Mouse (Mus musculus): ENCODE measurements around the gene Cdh12.
A peak's percentile ranks its signal among the peaks of the same experiment; 100 is the strongest.
"Not testable (repeated sequence)": the region's sequence is repeated elsewhere in the genome, so short reads cannot be mapped to it uniquely, and the experiment has no call there.

Cdh12 gene

DNA sequence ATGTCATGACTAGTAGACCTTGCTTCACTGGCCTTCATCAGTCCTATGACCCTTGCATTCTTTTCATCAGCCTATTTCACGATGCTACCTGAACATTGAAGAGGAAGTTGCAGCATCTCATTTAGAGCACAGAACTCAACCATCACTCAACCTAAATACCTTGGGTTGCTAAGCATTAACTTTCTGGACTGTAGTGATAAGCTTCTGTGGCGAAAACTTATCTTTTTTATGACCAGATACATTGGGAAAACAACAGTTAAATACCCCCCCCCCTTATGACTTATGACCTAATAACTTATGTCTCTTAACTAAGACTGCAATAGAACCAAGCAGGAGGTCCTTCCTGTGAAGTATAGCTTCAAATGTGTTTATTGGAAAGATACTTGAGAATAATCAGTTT lies 620.2 kb downstream of the Cdh12 start:
- DNase-seq (ENCODE audit: extremely low read depth, insufficient read length, low spot score) = no peak

DNA sequence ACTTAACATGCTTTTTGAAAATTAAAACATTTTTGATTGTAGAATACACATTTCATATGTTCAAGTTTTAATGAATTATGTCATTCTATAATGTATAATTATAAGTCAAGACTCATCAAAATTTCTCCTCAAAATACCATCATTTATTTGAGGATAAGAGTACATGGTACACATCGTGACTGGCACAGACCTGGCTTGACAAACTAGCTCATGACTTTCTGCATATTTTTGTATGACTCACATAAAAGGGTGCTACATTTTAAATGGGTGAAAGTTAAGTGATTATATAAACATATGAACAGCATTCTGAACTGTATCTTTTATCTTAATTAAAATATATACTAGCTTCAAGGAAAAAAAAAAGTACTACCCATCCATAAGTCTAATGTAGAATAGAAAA lies 643.8 kb downstream of the Cdh12 start:
- DNase-seq (ENCODE audit: extremely low read depth, insufficient read length, low spot score) = no peak

DNA sequence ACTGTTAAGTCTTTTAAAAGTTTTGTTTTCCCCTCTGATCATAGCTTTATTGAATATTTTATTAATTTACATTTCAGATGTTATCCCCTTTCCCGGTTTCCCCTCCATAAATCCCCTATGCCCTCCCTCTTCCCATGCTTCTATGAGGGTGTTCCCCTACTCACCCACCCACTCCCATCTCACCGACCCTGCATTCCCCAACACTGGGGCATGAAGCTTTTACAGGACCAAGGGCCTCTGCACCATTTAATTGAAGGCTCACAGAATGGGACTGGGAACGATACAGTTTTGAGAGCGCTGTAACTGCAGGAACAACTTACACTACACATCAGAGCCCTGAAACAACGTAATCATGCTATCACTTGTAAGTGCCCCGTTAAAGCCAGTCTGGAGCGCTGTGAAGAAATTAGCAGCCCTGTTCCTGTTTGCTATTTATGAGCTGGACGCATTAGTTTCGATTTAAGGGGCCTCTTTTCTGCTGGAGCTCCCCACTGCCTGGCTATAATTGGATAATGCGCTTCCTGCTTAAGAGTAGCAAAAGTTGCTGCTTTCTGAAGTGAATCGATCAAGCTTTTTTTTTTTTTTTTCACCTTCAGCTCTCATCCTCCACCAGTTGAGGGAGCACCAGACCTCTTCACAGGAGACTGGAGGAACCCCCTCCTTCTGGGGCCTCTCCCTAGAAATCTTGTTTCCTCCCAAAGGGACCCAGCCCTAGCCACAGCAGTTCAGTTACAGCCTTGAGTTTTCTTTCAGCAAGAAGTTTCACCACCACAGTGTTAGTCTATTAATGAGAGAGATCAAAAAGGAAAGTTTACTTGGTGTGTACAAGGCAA lies 660.2 kb downstream of the Cdh12 start:
- no peak for DNase-seq (ENCODE audit: extremely low read depth, insufficient read length, low spot score)

DNA sequence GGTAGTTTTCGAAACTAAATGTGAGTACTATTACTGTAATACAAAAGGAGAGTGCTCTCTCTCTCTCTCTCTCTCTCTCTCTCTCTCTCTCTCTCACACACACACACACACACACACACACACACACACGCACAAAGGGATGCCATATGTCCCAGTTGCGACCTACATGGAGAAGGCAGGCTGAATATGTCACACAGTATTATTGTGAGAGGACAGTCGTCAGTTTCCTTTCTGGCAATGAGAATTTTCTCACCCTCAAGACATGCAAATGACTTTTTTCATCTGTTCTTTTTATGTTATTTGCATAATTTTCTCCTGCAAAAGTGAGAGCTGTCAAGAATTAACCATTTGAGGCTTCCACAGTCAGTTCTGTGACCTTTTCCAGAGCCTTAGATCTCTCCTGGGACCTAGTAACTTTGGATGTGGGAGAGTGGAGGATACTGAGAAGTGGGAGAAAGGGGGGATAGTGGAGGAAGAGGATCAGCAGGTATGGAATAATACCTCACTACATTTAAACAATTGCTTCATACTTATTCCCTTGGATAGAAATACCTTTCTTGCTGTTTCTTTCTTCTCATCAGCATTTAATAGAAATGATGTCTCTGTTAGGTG lies 660.9 kb downstream of the Cdh12 start:
- DNase-seq (ENCODE audit: extremely low read depth, insufficient read length, low spot score) = no peak

DNA sequence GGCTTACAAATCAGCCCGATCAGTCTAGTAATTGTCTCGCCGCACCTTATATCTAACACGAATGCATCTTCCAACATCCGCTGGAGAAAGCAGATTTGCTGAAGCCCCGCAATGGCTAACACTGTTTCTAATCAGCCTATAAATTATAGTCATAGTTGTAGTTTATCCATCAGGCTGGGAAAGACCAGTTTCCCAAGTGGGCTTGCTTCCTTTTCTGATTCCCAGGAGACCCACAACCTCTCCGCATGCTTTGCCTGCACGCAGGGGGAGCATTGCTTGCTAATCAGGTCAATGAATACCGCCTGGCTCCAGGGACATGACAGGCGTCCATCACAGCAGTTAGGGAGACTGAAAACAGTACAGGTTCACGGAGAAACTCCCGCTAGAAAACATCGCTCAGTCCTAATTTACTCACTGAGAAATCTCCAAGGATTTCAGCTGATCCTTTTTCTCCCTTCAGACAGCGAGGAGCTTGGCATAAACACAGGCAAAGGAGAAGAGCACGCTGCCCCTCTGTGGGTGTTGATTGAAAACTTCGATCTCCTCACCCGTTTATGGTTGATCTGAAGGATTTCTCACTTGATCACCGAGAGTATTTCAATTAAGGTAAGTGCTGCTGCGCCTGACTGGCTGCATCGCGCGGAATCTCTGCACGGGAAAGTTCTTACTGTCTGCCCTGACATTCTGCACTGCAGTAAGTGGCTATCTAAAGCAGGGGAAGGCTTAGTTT lies 662.0 kb downstream of the Cdh12 start:
- no peak for DNase-seq (ENCODE audit: extremely low read depth, insufficient read length, low spot score)

DNA sequence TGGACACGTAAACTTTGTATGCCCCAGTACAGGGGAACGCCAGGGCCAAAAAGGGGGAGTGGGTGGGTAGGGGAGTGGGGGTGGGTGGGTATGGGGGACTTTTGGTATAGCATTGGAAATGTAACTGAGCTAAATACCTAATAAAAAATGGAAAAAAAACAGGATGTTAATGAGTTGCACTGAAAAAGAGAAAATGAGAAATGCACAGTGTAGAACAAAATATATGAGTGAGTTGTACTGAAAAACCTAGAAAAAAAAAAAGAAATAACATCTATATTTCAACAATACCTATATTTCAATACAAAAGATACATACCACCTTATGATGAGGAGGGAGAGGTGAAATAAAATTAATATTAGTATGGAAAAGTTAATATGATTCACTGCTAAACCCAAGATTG lies 665.7 kb downstream of the Cdh12 start:
- DNase-seq (ENCODE audit: extremely low read depth, insufficient read length, low spot score) = peak; percentile 2

DNA sequence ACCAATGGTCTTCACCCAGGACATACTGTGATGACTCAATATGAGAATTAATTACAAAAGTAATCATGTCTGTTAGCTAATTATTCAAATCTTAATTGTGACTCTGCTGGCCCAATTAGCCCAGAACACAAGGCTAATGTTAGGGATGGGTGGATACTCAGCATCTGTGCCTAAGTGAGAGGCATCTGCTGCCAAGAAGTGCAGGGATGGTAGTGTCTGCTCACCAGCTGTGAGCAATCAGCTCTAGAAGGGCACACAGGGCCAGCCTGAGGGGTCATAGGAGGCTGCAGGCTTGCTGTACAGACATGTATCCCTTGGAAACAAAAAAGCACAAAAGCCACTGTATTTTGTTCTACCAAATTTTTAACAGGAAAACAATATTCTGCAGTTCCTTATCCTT lies 681.6 kb downstream of the Cdh12 start:
- no peak for DNase-seq (ENCODE audit: extremely low read depth, insufficient read length, low spot score)

DNA sequence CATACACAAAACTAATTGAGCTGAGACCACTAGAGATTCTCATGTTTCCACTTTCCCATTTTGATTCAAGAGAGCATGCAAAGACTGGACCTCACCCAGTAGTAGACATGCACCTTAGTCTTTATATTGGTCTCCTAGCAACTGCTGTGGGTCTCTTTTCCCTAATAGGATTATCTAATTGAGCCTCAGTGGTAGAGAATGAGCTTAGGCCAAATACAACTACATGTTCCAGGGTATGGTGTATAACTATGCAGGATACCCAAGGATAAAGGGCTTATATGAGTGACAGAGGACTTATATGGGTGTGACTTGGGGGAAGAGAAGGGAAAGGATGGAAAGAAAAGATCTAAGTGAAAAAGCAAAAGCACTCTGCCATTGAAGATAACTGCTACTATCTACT lies 683.9 kb downstream of the Cdh12 start:
- no peak for DNase-seq (ENCODE audit: extremely low read depth, insufficient read length, low spot score)

DNA sequence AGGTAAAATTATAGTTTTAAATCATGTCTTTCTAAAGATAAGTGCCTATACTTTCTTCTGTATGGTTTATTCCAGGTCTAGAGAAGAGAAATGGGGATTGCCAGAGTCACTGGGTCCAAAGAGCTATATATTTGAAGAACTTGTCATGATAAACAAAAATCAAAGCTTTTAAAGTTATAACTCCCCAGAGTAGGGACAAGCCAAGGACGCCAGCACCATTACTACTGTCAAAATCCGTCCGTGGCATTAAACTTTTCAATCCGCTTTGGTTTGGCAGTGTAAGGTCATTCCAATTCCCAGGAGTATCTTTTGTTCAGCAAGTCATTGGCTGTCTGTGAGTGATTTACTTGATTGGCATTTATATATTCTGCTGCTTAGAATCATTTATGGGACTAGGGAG lies 697.8 kb downstream of the Cdh12 start:
- DNase-seq (ENCODE audit: extremely low read depth, insufficient read length, low spot score) = no peak

DNA sequence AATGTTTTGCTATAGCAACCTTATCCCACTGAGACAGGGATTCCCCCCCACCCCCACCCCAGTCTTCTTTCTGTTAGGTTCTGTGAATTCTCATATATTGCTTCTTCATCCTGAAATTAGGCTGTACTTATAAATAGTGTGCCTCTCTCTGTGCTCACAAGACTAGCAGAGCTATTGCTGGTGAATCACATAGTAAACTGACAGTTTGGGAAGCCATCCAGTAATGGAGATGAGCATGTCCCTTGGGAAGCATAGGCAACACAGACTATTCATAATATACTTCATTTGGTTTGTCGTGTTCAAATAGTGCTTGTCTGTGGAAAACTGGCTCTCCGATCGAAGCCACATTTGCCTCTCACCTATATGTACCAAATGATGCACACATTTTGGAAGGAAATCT lies 704.5 kb downstream of the Cdh12 start:
- no peak for DNase-seq (ENCODE audit: extremely low read depth, insufficient read length, low spot score)

DNA sequence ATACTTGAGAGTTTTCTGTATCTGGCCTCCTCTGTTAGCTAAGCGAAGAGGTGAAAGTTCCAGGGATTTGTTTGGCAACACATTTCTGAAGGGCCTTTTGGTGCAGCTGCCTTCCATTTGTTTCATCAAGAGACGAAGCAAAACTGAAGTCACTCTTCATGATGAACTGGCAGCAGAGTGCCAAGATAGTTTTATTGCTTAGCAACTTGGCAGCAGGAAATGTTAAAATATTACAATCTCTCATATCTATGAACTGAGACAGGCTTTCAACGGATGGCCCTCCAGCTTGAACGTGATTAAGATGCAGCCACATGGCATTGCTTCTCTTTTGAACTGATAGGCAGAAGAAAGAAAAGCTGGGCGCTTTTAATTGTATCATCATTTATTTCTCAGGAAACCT lies 730.7 kb downstream of the Cdh12 start:
- DNase-seq (ENCODE audit: extremely low read depth, insufficient read length, low spot score) = no peak

DNA sequence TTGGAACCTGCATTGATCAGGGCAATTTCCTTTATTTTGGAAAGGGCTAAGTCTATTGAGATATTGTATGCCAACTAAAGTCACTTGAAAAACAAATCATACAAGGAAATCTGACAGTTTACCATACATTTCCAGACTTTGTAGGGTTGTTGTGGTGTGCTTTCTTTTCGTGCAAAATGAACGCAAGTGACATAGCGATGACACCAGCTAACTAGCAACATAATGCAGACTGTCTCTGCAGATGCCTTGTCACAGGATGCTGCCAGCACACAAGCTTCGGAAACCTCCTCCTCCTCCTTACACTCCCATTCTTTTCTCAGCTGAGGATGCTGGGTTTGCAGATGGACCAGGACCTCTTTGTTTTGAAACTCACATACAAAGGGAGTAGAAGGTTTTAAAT lies 731.1 kb downstream of the Cdh12 start:
- no peak for DNase-seq (ENCODE audit: extremely low read depth, insufficient read length, low spot score)

DNA sequence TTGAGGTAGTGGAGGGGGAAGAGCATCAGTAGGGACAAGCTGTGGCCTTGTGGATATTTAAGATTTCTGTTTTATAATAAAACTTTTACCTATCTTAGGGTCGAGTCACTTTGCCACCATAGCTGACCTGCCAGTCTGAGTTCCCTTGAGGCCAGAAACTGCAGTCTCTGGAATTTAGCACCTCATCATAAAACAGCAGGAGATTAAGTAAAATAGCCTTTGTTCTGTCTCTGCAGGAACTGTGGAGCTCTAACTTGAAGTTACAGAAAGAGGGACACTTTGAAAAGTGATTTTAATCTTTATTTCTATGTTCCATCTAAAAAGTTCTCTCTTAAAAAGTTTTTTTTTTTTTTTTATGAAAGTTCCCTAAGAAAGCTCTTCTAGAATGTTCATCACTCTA lies 736.7 kb downstream of the Cdh12 start:
- no peak for DNase-seq (ENCODE audit: extremely low read depth, insufficient read length, low spot score)

DNA sequence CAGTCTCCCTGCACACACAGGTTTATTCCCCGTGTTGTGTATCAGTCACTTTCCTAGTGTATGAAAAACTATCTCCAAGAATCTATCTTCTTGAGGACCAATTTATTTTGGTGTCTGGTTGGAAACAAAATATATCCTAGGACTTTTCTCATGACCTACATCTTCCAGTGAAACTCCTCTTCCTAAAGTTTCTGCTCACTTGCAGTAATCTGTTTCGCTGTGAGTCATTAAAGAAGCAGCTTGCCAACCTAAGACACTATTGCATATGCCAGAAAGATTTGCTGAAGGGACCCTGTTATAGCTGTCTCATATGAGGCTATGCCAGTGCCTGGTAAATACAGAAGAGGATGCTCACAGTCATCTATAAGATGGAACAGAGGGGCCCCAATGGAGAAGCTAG lies 761.0 kb downstream of the Cdh12 start:
- DNase-seq (ENCODE audit: extremely low read depth, insufficient read length, low spot score) = not testable (repeated sequence)

DNA sequence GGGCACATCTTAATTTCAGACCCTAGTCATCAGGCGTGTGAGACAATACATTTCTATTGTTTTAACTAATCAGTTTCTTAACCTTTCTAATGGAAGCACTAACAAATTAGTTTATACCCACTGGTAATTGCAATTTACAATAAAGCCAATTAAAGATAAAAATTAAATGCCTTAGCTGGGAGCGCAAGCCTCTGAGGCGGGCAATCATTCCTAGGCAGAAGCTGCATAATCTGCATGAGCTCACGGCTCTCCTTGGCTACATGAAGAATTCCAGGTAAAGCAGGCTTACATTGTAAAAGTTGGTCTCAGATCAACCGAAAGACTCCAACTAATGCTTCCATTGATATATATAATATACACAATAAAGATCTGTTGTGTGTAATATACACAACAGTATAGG lies 773.9 kb downstream of the Cdh12 start:
- no peak for DNase-seq (ENCODE audit: extremely low read depth, insufficient read length, low spot score)

DNA sequence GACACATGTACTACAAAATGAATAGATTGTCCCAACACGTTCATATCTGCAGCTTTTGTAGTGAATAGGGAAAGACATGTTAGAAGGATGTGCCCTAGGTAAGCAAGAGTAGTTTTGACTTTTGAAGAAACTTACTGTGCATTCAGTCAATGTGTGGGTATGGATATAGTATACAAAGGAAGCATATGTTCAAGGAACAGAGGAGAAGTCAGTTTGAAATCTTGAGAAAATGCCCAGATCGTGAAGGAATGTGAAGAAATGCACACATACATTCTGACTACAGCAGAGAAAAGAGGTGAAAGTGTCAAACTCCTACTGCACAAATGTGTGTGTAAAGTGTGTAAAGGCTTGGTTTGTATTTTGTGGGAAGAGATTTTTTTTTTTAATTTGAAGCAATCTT lies 812.3 kb downstream of the Cdh12 start:
- DNase-seq (ENCODE audit: extremely low read depth, insufficient read length, low spot score) = no peak

DNA sequence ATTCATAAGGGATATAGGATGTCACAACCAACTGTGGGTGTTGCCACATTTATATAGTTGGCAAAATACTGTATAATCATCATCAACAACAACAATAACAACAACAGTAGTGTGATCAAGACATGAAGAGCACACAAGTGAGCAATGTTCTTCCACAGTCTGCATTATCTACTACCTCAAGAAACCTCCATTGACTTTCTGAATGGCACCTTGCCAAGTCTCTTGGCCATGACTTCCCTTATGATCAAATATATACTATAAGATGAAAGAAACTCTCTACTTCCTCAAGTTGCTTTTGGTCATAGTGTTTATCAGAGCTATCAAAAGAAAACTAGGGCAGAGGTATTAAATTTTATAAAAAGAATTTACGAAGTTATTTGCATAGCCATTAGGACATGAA lies 820.8 kb downstream of the Cdh12 start:
- DNase-seq (ENCODE audit: extremely low read depth, insufficient read length, low spot score) = no peak

DNA sequence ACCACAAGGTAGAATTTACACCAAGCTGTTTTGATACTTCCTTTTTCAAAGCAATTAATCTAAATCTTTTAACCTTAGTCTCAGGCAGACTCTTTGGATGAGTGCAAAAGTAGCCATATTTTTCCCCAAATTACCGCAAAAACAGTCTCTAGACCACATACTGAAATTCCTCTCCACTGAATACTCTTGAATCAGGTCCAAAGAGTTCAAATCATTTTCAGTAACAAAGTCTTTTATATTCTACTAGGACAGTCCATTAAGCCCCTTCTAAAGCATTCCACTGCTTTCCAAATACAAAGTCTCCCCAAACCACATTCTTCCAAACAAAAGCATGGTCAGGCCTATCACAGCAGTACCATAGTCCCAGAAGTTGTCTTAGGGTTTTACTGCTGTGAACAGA lies 848.0 kb downstream of the Cdh12 start:
- no peak for DNase-seq (ENCODE audit: extremely low read depth, insufficient read length, low spot score)

DNA sequence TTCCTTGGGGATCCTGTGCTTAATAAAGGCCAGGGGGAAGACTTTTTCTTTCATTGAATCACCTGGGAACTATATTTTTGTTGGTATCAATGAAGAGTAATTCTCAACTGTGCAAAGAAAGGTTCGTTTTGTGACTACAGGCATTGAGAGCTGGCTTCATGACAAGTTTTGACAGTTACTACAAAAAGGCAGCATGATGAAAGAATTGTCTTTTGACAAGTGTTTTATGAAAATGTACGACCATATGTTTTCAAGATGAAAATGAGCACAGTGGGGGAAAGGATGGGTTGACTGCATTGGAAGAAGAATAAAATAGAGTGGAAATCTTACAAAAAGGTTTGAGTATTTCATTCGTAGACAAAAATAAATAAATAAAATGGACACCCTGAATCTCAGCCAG lies 866.4 kb downstream of the Cdh12 start:
- DNase-seq (ENCODE audit: extremely low read depth, insufficient read length, low spot score) = no peak

DNA sequence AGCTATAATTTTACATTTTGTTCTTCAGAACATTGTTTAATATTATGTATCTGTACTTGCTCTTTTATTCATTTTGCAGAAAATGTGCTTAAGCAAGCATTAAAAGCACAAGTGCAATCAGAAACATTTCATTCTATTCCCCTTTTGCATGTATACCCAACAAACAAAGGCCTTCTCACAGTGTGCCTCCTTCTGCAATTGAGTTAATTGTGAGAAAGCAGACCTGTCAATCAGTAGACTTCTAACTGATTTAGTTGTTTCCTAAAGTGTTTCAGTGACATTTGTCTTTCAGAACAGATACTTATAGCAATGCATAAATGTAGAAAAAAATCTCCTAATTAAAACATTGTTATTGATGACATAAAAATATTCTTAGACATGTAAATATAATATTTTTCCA lies 894.8 kb downstream of the Cdh12 start:
- DNase-seq (ENCODE audit: extremely low read depth, insufficient read length, low spot score) = no peak

DNA sequence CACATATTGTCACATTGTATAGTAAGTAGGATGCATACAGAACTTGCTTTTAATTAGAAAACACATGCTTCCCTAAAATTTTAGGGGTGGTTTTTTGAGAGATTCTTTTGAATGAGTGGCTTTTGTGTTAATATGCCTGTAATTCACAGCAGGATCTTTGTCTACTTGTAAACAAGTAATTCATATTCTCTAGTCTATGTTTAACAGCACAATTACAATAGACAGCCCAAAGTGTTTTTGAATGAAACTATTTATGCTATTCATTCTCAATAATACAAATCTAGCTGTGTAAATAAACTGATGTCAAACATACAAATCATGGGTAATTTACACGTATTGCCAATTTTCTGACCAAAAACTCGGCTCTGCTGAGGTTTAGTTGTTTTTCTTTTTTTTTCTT lies 895.3 kb downstream of the Cdh12 start:
- no peak for DNase-seq (ENCODE audit: extremely low read depth, insufficient read length, low spot score)

DNA sequence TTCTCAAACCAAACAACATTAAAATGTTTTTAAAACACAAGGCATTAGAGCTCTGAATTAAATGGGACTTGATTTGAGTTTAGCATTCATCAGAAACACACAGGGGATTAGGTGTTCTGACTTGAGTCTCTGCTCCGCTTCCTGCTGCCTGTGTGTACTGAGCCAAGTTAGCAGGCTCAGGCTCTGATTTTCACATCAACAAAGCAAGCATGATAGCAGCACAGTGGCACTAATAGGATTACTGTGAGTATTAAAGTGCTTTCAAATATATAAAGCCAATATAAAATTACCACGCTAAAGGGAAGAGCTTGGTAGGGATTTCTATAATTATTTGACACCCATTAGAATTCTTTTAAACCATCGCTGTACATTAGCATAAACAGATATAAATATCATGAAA lies 895.7 kb downstream of the Cdh12 start:
- DNase-seq (ENCODE audit: extremely low read depth, insufficient read length, low spot score) = no peak
